ENCODE assay signal across 28 mouse cellular contexts in the genomic region with DNA sequence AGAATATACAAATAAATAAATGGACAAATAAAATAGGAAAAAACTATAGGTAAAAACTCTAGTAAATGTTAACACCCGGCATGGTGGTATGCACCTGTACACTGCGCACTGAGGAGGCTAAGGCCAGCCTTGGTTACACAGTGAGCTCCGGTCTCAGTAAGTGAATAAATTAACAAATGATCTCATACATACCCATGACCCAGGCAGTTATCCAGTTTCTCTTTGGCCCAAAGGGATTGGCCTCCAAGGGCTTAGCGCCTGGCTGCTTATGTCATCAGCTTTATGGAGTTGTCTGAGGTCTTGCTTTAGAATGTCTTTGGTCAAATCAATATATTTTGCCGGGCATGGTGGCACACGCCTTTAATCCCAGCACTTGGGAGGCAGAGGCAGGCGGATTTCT. TPM values are rescaled to one million over a fixed set of nuclear protein-coding genes. Genes with fewer than 3 reads are reported as not detected.
A peak's percentile ranks its signal among the peaks of the same experiment; 100 is the strongest.
DNase-seq lines count a peak whose midpoint lies in the region; ATAC-seq lines count a peak whose summit lies in the region.
"Had no signal": no experiment of that assay in that cellular context is flagged by ENCODE, and none has a peak within 500 bp of the region (broad histone marks: within the 10 kb centered on the region; RNA-seq: fewer than 3 reads in every experiment).

No protein-coding gene starts in this region.

- 0 out of 2 replicates have a peak, but pooled peaks cover 4% of the 10 kb centered on the region for H3K27me3 ChIP-seq in kidney, embryonic 14.5 days (ENCODE audit: control insufficient read depth, insufficient read depth, low read length)
- peaks cover 19% of the 10 kb centered on the region for H3K27me3 ChIP-seq in limb, embryonic 10.5 days (ENCODE audit: low read depth, poor library complexity, severe bottlenecking)

- no peak overlapping the region for H3K4me3 ChIP-seq in brown adipose tissue, adult 24 weeks (ENCODE audit: insufficient read depth, low read depth, low read length)
- H3K4me3 ChIP-seq in kidney, embryonic 14.5 days (ENCODE audit: low read length): no peak overlapping the region
- H3K4me3 ChIP-seq in limb, embryonic 10.5 days: no peak overlapping the region

- no peak overlapping the region for H3K9ac ChIP-seq in kidney, embryonic 14.5 days (ENCODE audit: low read depth, low read length)

- H3K4me2 ChIP-seq in kidney, embryonic 14.5 days (replicated peaks; ENCODE audit: low read depth, low read length): no peak overlapping the region

- peak overlapping the region; percentile 23; the same call in 1 of the 2 replicates for H3K27ac ChIP-seq in brown adipose tissue, adult 24 weeks (replicated peaks; ENCODE audit: low read depth, low read length)
- no peak overlapping the region for H3K27ac ChIP-seq in kidney, embryonic 14.5 days (ENCODE audit: low read depth, low read length)
- no peak overlapping the region for H3K27ac ChIP-seq in limb, embryonic 10.5 days

- WGBS in kidney, embryonic 14.5 days: 87% methylated on average over 7 of the region's 7 CpGs
- 92% methylated on average over 7 of the region's 7 CpGs for WGBS in limb, embryonic 10.5 days

- no peak for ATAC-seq in kidney, embryonic 14.5 days (ENCODE audit: low FRiP score, low TSS enrichment)
- ATAC-seq: activated CD4-positive, CD25-positive, alpha-beta regulatory T cell, adult 4 months; CD4-positive, CD25-positive, alpha-beta regulatory T cell, adult 4 months; Patski had no signal

- H3K36me3 ChIP-seq in kidney, embryonic 14.5 days (ENCODE audit: control insufficient read depth, insufficient read depth, low read length): no peaks in the 10 kb centered on the region
- no peaks in the 10 kb centered on the region for H3K36me3 ChIP-seq in limb, embryonic 10.5 days
- H3K36me3 ChIP-seq: G1E had no signal

- peaks cover 2% of the 10 kb centered on the region for H3K4me1 ChIP-seq in brown adipose tissue, adult 24 weeks (ENCODE audit: control insufficient read depth, insufficient read depth, insufficient read length, low read length)
- H3K4me1 ChIP-seq in kidney, embryonic 14.5 days (ENCODE audit: control insufficient read depth, insufficient read depth, low read length): peaks cover 6% of the 10 kb centered on the region; the same call in 1 of the 2 replicates
- H3K4me1 ChIP-seq in limb, embryonic 10.5 days: peaks cover 14% of the 10 kb centered on the region

- peak; percentile 77 for DNase-seq in heart, adult 11 months
- no peak for DNase-seq in heart, adult 8-10 months (ENCODE audit: low spot score)
- DNase-seq in adipocyte (ENCODE audit: low spot score): peak; percentile 74
- DNase-seq in limb, embryonic 10.5 days (ENCODE audit: low spot score): no peak
- DNase-seq: adrenal gland, adult 2 months; adrenal gland, adult 8-10 months; adrenal gland, postnatal 10 days; adrenal gland, postnatal 25 days; adrenal gland, postnatal 36 days; B cell, adult 2 months; cerebellum, adult 11 months; cerebellum, adult 18-20 months; cerebellum, adult 2 months; cerebellum, adult 8-10 months had no signal

- no peaks in the 10 kb centered on the region for H3K9me3 ChIP-seq in kidney, embryonic 14.5 days (ENCODE audit: control insufficient read depth, low read length)
- no peaks in the 10 kb centered on the region for H3K9me3 ChIP-seq in limb, embryonic 10.5 days (replicated peaks)
- H3K9me3 ChIP-seq: G1E had no signal

RNA-seq across cellular contexts. Expression of gene Disp2, which starts 4.1 kb away (rescaled TPM):
- under 1 TPM in 3 of 4 experiments, not detected in 1; 0.09 to 0.14 (median 0.09) TPM for total RNA-seq in heart, adult 8-10 months (2022)
- 0.32 and 0.38 TPM in 2 replicates for polyA plus RNA-seq in brown adipose tissue, adult 24 weeks (2012; ENCODE audit: insufficient read depth, insufficient read length, missing spikeins)
- polyA plus RNA-seq in kidney, embryonic 14.5 days (2014; fragmentation: Nextera tagmentation; extraction: Ambion mirVana): 0.05 TPM in 1 of 2 replicates, not detected in the other
- polyA plus RNA-seq in limb, embryonic 10.5 days (2016; fragmentation: Nextera tagmentation; extraction: Ambion mirVana): 0.04 and 0.11 TPM in 2 replicates
- total RNA-seq: CH12.LX had no signal
- polyA plus RNA-seq: CD4-positive, CD25-positive, alpha-beta regulatory T cell, adult 4 months had no signal

RNA-seq across cellular contexts. Expression of gene Phgr1, which starts 11.1 kb away (rescaled TPM):
- not detected for total RNA-seq in heart, adult 8-10 months (2022)
- polyA plus RNA-seq in brown adipose tissue, adult 24 weeks (2012; ENCODE audit: insufficient read depth, insufficient read length, missing spikeins): not detected in 2 replicates
- polyA plus RNA-seq in kidney, embryonic 14.5 days (2014; fragmentation: Nextera tagmentation; extraction: Ambion mirVana): not detected in 2 replicates
- polyA plus RNA-seq in limb, embryonic 10.5 days (2016; fragmentation: Nextera tagmentation; extraction: Ambion mirVana): not detected in 2 replicates
- total RNA-seq: adrenal gland, adult 18-20 months; adrenal gland, adult 2 months; adrenal gland, adult 8-10 months; adrenal gland, postnatal 10 days; adrenal gland, postnatal 14 days; adrenal gland, postnatal 25 days; adrenal gland, postnatal 36 days; adrenal gland, postnatal 4 days; CH12.LX; ES-E14; G1E; MEL had no signal
- polyA plus RNA-seq: activated CD4-positive, CD25-positive, alpha-beta regulatory T cell, adult 4 months; adrenal gland, adult 2 months; brain, embryonic 14.5 days; C2C12; CD4-positive, CD25-positive, alpha-beta regulatory T cell, adult 4 months; cerebellum, adult 2 months; G1E; Patski had no signal

RNA-seq across cellular contexts. Expression of gene Ccdc9b, which starts 21.2 kb away (rescaled TPM):
- 10 to 100 TPM; 24.6 to 38.6 (median 29.6) TPM for total RNA-seq in heart, adult 8-10 months (2022)
- polyA plus RNA-seq in brown adipose tissue, adult 24 weeks (2012; ENCODE audit: insufficient read depth, insufficient read length, missing spikeins): 4.0 and 4.8 TPM in 2 replicates
- polyA plus RNA-seq in kidney, embryonic 14.5 days (2014; fragmentation: Nextera tagmentation; extraction: Ambion mirVana): 0.34 and 0.68 TPM in 2 replicates
- 0.05 and 0.08 TPM in 2 replicates for polyA plus RNA-seq in limb, embryonic 10.5 days (2016; fragmentation: Nextera tagmentation; extraction: Ambion mirVana)
- total RNA-seq: CH12.LX had no signal
- polyA plus RNA-seq: activated CD4-positive, CD25-positive, alpha-beta regulatory T cell, adult 4 months; CD4-positive, CD25-positive, alpha-beta regulatory T cell, adult 4 months; G1E had no signal

RNA-seq across cellular contexts. Expression of gene Knstrn, which starts 30.1 kb away (rescaled TPM):
- total RNA-seq in heart, adult 8-10 months (2022): 1 to 10 TPM in 2 of 4 experiments, under 1 TPM in 2; 0.22 to 1.1 (median 0.79) TPM
- 1.5 TPM in 1 of 2 replicates, not detected in the other for polyA plus RNA-seq in brown adipose tissue, adult 24 weeks (2012; ENCODE audit: insufficient read depth, insufficient read length, missing spikeins)
- 134 and 141 TPM in 2 replicates for polyA plus RNA-seq in kidney, embryonic 14.5 days (2014; fragmentation: Nextera tagmentation; extraction: Ambion mirVana)
- 150 and 157 TPM in 2 replicates for polyA plus RNA-seq in limb, embryonic 10.5 days (2016; fragmentation: Nextera tagmentation; extraction: Ambion mirVana)

RNA-seq across cellular contexts. Expression of gene Inafm2, which starts 38.1 kb away (rescaled TPM):
- 10 to 100 TPM; 33.0 to 45.2 (median 33.9) TPM for total RNA-seq in heart, adult 8-10 months (2022)
- 41.7 and 48.7 TPM in 2 replicates for polyA plus RNA-seq in brown adipose tissue, adult 24 weeks (2012; ENCODE audit: insufficient read depth, insufficient read length, missing spikeins)
- polyA plus RNA-seq in kidney, embryonic 14.5 days (2014; fragmentation: Nextera tagmentation; extraction: Ambion mirVana): 18.3 and 22.0 TPM in 2 replicates
- polyA plus RNA-seq in limb, embryonic 10.5 days (2016; fragmentation: Nextera tagmentation; extraction: Ambion mirVana): 16.1 and 16.3 TPM in 2 replicates

Comparison
In these comparisons a context has a peak if more than half of its experiments do, and no peak if none do; other contexts are left out.
1. DNase-seq: peak in heart, adult 11 months (single experiment) and adipocyte (single experiment); none in heart, adult 8-10 months (single experiment) and limb, embryonic 10.5 days (single experiment).